Mouse (Mus musculus) spleen, postnatal 4 days (tissue): ENCODE data around the gene BC017158.

Experiments
- DNase-seq, 2 experiments: peaks; one replicate each; pipeline ENCODE4 v3.0.0; 2022; ENCODE audit warnings: low spot score in 2 of 2

The BC017158 gene

DNA sequence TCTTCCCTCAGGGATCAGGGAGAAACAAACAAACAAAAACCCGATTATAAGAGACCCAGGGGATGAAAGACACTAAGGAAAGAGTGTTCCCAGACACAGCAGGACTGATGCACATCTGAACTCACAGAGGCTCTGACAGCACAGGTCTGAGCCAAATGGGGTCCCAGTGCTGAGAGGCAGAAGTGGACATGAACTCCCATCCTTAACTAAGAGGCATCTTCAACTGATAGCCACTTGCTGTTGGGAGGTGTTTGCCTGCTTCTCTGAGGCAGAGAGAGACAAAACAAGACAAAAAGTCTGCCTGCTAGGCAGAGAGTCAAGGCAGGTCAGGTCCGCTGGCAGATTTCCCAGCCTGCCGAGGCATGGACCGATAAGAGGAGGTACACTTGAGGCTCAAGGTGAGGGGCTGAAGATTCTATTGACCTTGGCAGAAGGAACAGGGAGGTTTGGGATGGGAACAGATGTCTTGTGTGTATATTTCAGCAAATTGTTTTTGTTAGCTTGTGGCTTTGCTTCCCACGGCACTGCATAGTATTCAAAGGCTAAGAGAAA lies 41.1 kb downstream of the BC017158 start:
- DNase-seq = peak in 1 of 2 experiments; percentile 55

DNA sequence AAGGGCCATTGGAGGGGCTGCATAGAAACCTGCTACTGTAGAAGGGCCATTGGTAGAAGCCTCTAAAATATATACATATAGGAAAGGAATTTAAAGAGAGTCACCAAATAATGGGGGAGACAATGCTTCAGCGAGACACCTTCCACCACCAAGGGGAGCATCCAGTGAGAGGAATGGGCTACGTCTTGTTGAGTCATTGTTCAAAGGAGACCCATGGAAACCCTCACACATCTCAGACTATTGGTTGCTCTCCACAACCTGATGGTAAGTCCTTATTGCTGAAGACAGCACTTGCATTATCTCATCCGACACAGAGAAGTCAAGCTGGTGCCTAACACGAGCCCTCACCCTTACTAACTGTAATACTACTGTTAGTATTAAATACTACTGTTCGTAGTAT lies 42.2 kb downstream of the BC017158 start:
- DNase-seq = no peak

DNA sequence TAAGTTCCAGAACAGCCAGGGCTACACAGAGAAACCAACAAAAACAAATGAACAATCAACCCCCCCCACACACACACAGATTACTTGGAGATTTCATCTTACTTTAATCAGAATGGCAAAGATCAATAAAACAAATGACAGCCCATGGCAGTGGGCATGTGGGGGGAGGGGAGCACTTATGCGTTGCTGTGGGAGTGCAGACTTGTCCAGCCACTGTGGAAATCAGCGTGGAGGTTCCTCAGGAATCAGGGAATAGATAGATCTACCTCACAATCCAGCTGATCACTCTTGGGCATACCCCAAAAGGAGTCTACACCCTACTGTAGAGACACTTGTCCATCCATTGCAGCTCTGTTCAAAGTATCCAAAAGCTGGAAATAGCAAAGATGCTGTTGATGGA lies 43.0 kb downstream of the BC017158 start:
- DNase-seq = no peak

DNA sequence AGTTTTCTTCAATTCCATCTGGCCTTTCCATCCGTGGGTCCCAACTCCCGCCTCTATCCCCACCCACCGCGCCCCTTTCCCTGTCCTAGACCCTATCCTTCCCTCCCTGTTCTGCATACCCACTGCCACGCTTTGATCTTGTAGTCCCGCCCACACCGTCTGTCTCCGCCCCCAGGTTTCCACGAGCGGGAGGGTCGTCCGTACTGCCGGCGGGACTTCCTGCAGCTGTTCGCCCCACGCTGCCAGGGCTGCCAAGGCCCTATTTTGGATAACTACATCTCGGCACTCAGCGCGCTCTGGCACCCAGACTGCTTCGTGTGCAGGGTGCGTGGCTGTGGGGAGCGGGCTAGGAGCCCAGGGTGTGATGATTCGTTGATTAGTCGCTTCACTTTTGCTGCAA lies 45.4 kb downstream of the BC017158 start:
- DNase-seq = peak in 1 of 2 experiments; percentile 63

DNA sequence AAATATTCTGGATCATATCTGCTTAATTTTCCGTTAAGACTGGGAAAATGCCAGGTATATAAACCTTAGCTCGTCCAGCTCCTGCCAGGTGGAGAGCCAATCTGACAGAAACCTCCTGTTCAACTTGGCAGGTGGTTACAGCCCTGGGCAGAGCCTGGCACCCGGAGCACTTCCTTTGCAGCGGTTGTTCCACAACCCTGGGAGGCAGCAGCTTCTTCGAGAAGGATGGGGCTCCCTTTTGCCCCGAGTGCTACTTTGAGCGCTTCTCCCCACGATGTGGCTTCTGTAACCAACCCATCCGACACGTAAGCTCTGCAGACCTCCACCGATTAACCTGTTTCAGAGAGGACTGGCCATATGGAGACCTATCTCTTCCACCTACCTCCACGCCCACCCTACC lies 46.0 kb downstream of the BC017158 start:
- peak in 1 of 2 experiments; percentile 55 for DNase-seq

DNA sequence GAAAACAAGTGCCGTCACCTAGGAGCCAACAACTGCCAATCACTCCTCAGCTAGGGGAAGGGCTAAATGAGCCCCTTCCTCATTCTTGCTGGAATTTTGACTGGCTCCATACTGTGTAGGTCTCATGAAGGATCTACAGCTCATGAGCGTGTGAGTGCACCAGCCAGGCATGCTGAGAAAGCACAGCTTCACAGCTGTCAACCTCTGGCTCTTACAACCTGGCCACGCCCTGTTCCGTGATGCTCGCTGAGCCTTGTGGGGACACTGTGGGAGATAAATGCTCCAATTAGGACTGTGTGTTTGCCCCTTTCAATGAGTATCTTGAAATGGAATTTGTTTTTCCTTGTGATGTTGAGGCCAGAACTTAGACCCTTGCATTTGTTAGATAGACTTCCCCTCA lies 48.0 kb downstream of the BC017158 start:
- DNase-seq = peak in 1 of 2 experiments; percentile 59

DNA sequence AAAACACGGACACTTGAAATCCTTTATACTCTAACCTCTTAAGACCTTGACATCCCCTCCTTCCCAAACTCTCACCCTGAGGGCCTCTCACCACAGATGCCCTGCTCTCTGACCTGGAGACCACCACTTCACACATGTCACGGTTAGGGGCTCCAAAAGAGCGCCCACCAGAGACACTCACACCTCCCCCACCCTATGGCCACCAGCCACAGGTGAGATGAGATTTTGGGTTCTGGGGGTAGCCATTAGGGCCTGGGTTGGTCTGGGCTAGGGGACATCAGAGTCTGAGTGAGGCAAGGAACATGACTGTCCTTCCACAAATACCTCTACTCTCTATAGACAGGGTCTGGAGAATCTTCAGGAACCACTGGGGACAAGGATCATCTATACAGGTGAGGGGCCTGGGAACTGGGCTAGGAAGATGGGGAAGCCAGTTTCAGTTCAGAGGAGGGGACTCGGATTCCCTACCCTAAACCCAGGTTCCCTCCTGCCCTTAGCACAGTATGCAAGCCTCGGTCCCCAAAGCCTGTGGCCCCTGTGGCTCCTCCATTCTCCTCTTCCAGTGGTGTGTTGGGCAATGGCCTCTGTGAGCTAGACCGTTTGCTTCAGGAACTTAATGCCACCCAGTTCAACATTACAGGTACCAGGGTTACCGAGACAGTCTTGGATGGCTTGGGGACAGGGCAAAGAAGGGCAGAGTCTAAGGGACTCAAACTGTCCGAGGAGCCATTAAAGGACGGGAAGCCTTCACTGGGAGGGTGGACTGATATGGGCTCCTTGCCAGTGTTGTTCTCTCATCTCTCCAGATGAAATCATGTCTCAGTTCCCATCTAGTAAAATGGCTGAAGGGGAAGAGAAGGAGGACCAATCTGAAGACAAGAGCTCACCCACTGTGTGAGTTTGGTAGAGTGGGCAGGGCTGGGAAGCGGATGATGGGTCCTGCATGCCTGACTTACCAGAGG lies 49.6 kb downstream of the BC017158 start:
- DNase-seq = peak in 1 of 2 experiments; percentile 62

DNA sequence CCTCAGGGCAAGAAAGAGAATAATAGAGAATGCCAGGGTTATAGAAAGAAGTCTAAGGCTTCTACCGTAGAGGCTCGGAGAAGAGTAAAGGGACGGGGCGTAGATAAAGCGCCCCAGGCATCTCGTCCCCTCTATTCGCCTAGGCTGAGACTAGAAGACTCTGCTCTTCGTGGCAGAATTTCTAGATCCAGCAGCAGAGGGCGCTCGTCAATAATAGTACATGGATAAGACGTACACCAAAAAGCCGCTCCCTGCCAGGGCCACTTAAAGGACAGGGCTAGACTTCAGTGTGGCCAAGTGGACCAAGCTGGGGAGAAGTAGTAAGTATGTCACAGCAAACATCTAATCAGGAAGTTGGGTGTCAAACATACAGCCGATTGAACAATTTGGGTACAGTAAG lies 50.5 kb downstream of the BC017158 start:
- DNase-seq = peak; percentile 87 to 94

DNA sequence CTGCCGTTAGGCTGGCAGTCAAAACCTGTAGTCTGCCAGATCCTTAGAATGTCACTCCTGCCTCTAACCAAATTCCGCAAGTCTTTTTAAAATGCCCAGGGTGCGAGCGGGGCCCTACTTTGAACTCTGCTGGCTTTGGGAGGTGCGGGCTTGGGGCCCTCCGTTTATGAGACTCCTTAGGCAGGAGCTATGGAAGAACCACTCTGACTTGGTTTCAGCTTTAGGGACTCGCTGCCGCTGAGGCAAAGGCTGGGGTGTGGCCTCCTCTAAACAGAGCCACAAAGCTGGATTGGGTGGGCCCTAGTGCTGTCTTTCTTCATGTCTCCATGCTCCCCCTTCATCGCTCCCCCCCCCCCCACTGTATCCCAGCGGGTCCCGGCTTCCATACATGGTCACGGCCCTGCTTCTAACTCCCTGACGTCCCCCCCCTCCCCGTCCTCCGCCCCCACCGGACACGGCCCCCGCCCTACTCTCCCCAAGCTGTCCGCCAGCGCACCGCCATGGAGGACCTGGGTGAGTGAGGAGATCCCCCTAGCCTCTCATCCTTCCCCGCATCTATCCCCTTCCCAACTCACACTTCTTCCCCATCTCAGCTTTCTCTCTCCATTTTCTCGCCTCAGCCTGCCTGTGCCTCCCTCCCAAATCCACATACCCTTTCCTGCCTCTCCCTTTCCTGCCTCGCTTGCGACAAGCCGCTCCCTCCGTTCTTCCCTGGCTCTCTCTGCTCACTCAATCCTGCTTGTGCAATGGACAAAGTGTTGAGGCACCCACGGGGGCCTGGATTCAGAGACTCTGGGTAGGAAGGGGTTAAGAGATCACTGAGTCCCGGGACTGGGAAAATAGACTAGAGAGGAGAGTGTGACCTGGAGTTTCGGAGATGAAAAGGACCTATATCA lies 51.2 kb downstream of the BC017158 start, which contains the start of gene Tgfb1i1:
Gene Tgfb1i1, plus strand, starts transcription at position 317 of the 896 bp plus-strand sequence.
- DNase-seq = peak in 1 of 2 experiments; percentile 65

DNA sequence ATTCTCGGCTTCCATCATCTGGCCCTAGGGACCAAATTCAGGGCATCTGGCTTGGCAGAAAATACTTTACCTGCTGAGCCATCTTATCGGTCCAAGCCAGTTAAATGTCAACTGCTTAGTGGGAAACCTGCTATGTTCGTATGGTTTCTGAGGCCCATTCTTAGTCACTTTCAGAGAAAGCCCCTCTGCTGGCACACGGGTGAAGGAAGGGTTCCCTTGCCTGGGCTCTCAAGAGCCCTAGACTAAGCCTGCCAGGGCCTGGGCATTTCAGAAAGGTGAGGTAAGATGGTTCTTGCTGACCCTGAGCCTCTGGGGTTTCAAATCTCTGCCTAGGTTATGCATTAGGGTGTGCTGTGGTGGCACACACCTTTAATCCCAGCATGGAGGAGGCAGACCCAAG lies 52.4 kb downstream of the BC017158 start:
- no peak for DNase-seq

DNA sequence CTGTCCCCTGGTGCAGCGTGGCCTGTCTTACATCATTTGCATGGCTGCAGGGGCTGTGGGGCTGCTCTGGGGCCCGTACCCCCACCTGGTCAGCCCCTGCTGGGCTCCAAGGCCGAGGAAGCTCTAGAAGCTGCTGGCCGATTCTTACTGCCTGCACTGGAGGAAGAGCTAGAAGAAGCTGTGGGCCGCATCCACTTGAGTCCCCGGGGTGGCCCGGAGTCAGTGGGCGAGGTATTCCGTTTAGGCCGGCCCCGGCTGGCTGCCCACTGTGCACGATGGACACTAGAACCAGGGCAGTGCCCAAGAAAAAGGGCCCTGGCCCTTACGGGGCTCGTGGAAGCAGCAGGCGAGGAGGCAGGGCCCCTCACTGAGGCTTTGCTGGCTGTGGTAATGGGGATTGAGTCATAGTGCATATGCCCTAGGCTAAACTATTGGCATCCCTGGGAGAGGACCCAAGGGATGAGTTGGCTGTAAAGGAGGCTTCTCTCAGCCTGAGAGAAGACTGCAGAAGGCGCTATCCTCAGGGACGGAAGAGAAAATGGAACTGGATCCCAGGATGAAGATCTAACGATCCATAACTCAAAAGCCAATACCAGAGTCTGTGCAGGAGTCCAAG lies 53.5 kb downstream of the BC017158 start:
- DNase-seq = peak in 1 of 2 experiments; percentile 62

DNA sequence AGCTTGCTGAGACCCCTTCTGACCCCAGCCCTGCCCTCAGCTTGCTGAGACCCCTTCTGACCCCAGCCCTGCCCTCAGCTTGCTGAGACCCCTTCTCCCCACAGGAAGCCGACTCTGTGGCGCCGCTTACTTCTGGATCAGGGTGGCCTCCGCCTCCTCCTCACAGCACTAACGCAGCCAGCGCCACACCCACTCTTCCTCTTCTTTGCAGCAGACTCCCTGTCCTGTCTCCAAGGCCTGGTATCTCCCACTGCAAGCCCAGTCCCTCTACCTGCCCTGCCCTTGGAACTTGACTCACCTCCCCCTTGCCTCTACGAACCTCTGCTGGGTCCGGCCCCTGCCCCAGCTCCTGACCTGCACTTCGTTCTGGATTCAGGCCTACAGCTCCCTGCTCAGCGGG lies 54.0 kb downstream of the BC017158 start:
- DNase-seq = no peak

DNA sequence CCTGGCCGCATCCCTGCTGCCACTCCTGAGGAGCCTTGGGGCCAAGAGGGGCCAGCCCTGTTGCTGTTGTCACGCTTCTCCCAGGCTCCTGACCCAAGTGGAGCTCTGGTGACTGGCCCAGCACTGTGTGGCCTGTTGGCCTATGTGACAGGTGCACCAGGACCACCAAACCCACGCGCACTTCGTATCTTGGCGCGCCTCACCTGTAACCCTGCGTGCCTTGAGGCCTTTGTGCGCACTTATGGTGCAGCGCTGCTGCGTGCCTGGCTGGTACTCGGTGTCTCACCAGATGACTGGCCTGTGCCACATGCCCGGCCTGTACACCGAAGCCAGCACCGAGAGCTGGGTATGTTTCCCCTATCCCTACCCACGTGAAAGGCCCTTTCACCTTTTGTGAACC lies 55.6 kb downstream of the BC017158 start:
- no peak for DNase-seq

DNA sequence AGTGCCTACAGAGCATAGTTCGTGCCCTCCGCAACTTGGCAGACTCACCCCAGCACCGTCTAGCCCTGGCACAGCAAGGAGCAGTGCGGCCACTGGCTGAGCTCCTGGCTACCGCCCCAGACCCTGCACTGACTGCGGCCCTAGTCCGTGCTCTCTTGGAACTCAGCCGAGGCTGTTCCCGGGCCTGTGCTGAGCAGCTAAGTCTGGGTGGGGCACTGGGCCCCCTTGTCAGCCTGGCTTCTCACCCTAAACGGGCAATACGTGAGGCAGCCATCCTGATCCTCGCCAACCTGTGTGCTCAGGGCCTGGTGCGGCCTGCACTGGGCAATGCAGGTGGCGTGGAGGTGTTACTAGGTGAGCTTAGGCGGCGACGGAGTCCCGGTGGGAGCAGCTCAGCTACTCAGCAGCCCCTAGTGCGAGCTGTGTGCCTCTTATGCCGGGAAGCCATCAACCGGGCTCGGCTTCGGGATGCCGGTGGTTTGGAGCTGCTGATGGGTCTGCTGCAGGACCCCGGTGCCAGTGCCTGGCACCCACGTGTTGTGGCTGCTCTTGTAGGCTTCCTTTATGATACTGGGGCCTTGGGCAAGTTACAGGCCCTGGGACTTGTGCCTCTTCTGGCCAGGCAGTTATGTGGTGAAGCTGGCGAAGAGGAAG lies 57.7 kb downstream of the BC017158 start:
- peak in 1 of 2 experiments; percentile 68 for DNase-seq

DNA sequence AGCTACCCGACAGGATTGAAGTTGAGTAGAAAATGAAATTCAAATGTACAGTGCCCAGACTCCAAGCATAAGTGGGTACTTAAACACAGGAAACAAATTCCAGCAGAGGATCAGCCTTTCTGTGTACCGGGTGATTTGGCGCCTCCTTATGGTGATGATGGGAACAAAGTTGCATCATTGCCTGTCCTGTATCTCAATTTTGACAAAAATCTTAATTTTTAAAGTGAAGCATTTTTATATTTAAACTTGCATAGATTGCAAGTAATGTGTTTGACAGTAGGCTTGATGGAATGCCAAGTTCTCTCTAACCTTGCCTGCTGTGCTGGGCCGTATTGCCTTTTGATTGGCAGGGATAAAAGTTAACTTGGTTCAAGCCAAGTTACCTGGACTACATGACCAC lies 59.0 kb downstream of the BC017158 start:
- DNase-seq = peak; percentile 70 to 76

DNA sequence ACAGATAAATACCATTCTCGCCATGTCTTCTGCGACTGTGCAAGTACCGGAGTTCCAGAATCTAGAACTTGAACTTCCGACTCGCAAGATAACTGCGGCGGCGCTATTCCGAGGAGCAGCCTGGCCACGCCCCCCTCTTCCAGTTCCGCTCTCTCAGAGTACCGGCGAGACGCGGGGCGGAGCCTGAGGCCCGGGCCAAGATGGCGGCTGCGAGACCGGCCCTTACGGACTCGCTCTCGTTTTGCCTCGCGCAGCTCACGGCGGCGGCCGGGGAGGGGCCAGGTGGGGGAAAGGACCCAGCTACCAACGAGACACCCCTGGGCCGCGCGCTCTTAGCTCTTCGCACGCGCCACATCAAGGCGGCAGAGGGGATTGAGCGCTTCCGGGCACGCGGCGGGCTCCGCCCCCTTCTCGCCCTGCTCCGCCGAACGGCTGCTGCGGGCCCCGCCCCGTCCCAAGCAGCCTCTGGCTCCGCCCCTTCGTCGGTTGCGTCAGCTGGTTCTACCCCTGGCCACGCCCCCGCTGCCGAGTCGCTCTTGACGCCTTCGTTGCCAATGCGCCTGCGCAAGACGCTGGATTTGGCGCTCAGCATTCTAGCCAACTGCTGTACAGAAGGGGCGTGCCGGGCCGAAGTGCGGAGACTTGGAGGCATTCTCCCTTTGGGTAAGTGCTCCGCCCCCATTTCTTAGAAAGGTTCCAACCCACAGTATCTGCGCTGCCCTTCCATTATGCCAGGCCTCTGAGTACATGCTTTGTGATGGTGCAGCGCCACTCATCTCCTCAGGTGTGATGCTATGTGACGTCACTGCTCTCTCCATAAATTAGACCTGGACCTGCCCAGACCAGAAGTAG lies 59.8 kb downstream of the BC017158 start, which contains the start of gene 9130023H24Rik:
Gene 9130023H24Rik, minus strand, starts transcription at position 105 of the 852 bp plus-strand sequence.
- DNase-seq = peak; percentile 100

DNA sequence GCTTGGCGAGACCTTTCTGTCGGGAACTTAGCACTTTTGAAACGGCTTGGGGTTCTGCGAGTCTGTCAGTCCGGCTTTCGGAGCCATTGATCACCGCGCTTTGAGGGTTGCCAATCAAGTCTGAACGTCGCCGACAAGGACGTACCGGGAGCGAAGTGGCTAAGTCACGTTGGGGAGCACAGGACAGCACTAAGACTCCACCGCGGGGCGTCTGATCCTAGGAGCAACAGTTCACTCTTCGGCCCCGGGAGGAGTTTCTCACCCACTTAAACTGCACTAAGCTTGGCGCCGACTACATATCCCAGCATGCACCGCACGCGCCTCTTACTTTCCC lies 60.4 kb downstream of the BC017158 start:
- DNase-seq = no peak

DNA sequence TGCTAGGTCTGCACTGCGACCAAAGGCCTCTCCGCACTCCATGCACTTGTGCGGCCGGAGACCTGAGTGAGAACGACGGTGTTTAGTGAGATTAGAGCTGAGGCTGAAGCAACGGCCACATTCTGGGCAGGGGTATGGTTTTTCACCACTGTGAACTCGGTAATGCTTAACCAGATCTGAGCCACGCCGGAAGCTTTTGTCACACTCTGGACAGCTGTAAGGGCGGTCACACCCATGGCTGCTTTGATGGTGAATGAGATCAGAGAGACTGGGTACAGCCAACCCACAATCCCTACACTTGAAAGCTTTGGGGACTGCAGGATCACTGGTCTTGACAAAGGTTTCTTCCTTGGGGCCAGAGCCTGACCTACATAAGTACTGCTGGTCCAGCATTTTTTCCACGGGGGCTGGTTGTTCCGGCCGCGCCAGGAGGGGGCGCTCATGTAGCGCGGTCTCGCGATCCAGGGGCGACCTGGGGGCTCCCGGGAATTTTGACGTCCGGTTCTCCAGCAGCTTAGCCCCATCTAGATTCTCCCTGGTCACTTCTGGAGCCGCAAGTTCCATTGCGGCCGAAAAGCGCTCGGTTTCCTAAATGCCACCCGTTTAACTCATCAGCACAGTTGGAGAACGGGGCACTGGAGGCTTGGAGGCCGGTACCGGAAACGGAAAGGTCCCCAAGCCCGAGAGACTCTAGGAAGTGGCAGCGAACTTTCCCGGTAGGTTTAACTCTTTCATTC lies 60.9 kb downstream of the BC017158 start, which contains the start of gene Armc5:
Gene Armc5, plus strand, starts transcription at position 487 of the 737 bp plus-strand sequence.
- peak; percentile 86 to 95 for DNase-seq

DNA sequence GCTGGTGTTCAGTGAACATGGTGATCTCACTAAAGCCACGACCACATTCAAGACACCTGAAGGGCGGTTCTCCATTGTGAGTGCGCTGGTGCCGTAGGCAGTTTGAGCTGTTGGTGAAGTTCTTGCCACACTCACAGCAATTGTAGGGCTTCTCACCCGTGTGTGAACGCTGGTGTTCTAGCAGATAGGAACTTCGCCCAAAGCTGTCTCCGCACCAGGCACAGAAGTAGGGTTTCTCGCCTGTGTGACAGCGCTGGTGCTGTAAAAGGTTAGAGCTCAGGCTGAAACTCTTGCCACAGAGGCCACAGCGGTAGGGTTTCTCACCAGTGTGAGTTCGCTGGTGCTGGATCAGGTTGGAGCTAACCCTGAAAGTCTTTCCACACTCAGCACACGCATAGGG lies 61.5 kb downstream of the BC017158 start:
- DNase-seq = no peak
